Mouse (Mus musculus) cerebellum, postnatal 14 days (tissue): ENCODE results near the gene Pym1.
"Not testable (repeated sequence)": the region's sequence is repeated elsewhere in the genome, so short reads cannot be mapped to it uniquely, and the experiment has no call there.

Experiments
- DNase-seq, 2 experiments: peaks; one replicate each; pipeline ENCODE4 v3.0.0; 2021; ENCODE audit warnings: mixed read lengths in 2 of 2

Gene Pym1

GRCm38 (mm10) chr10:128747646-128748251 lies at the start of gene Pym1:
TSS of gene Pym1 (plus strand) at chr10:128747889.
- peak in 1 of 2 experiments; percentile 66 for DNase-seq

GRCm38 (mm10) chr10:128699006-128699405 lies 48.7 kb upstream of the Pym1 start:
- peak in 1 of 2 experiments; percentile 31 for DNase-seq

- DNase-seq = no peak
Observed at GRCm38 (mm10) chr10:128699611-128700010, 48.1 kb upstream of the Pym1 start.

GRCm38 (mm10) chr10:128700712-128701111 lies 47.0 kb upstream of the Pym1 start:
- DNase-seq = no peak

- no peak for DNase-seq
Observed at GRCm38 (mm10) chr10:128702328-128703007, 45.2 kb upstream of the Pym1 start.

- no peak for DNase-seq
Observed at GRCm38 (mm10) chr10:128703895-128704294, 43.8 kb upstream of the Pym1 start, which contains the start of gene Pmel. TSS of gene Pmel (plus strand) at chr10:128704195.

- peak; percentile 91 to 92 for DNase-seq
Observed at GRCm38 (mm10) chr10:128704491-128705316, 43.0 kb upstream of the Pym1 start, which contains the start of gene Cdk2. TSS of gene Cdk2 (minus strand) at chr10:128705031.

- peak in 1 of 2 experiments; percentile 15 for DNase-seq
Observed at GRCm38 (mm10) chr10:128705317-128705693, 42.4 kb upstream of the Pym1 start.

GRCm38 (mm10) chr10:128711318-128711717 lies 36.4 kb upstream of the Pym1 start:
- not testable (repeated sequence) for DNase-seq

GRCm38 (mm10) chr10:128715559-128716537 lies 31.8 kb upstream of the Pym1 start:
- no peak for DNase-seq

- not testable (repeated sequence) for DNase-seq
Observed at GRCm38 (mm10) chr10:128725466-128725865, 22.2 kb upstream of the Pym1 start.

GRCm38 (mm10) chr10:128728059-128728458 lies 19.6 kb upstream of the Pym1 start:
- no peak for DNase-seq

GRCm38 (mm10) chr10:128731002-128731433 lies 16.7 kb upstream of the Pym1 start:
- peak; percentile 83 to 91 for DNase-seq

GRCm38 (mm10) chr10:128731992-128732391 lies 15.7 kb upstream of the Pym1 start:
- DNase-seq = no peak

GRCm38 (mm10) chr10:128737435-128737834 lies 10.3 kb upstream of the Pym1 start:
- no peak for DNase-seq

GRCm38 (mm10) chr10:128740296-128740695 lies 7.4 kb upstream of the Pym1 start:
- no peak for DNase-seq

- DNase-seq = no peak
Observed at GRCm38 (mm10) chr10:128742616-128743015, 5.1 kb upstream of the Pym1 start.

GRCm38 (mm10) chr10:128743235-128743634 lies 4.5 kb upstream of the Pym1 start:
- DNase-seq = peak in 1 of 2 experiments; percentile 13

- DNase-seq = peak; percentile 74 to 80
Observed at GRCm38 (mm10) chr10:128743791-128744191, 3.9 kb upstream of the Pym1 start.

- no peak for DNase-seq
Observed at GRCm38 (mm10) chr10:128744211-128744610, 3.5 kb upstream of the Pym1 start.

- DNase-seq = peak; percentile 18 to 24
Observed at GRCm38 (mm10) chr10:128744680-128745601, 2.7 kb upstream of the Pym1 start, which contains the start of gene Dgka. TSS of gene Dgka (minus strand) at chr10:128744855.
